Mouse (Mus musculus) liver, embryonic 12.5 days (tissue): ENCODE results near the gene Gm49027. TPM values are rescaled to one million over a fixed set of nuclear protein-coding genes. Genes with fewer than 3 reads are reported as not detected.

ENCODE experiments used
- ATAC-seq: fragments of 200-750 bp; cut with Nextera tagmentation; 2 replicates; pipeline ENCODE4 v1.8.0; 2017; ENCODE audit warnings: moderate number of reproducible peaks, mild to moderate bottlenecking, moderate library complexity
- H3K27ac ChIP-seq: fragments of 300-500 bp; sonication (generic); 2 replicates; pipeline ENCODE4 v1.5.1; 2016; ENCODE audit warnings: mild to moderate bottlenecking
- H3K27me3 ChIP-seq: fragments of 300-500 bp; sonication (generic); replicated peaks from 2 replicates; pipeline ENCODE4 v1.6.1; 2016; ENCODE audit warnings: mild to moderate bottlenecking, moderate library complexity
- H3K36me3 ChIP-seq: fragments of 300-500 bp; sonication (generic); 2 replicates; pipeline ENCODE4 v1.6.1; 2016; ENCODE audit warnings: mild to moderate bottlenecking, moderate library complexity
- H3K4me1 ChIP-seq: fragments of 300-500 bp; sonication (generic); 2 replicates; pipeline ENCODE4 v1.6.1; 2016
- H3K4me2 ChIP-seq: fragments of 300-500 bp; sonication (generic); 2 replicates; pipeline ENCODE4 v1.6.1; 2016; ENCODE audit warnings: mild to moderate bottlenecking, moderate library complexity
- H3K4me3 ChIP-seq: fragments of 300-500 bp; sonication (generic); 2 replicates; pipeline ENCODE4 v1.5.1; 2016; ENCODE audit warnings: mild to moderate bottlenecking, moderate library complexity
- H3K9ac ChIP-seq: fragments of 300-500 bp; sonication (generic); 2 replicates; pipeline ENCODE4 v1.6.1; 2016; ENCODE audit warnings: mild to moderate bottlenecking, moderate library complexity
- H3K9me3 ChIP-seq: fragments of 300-500 bp; sonication (generic); replicated peaks from 2 replicates; pipeline ENCODE4 v1.6.1; 2016; ENCODE audit warnings: mild to moderate bottlenecking, moderate library complexity
- WGBS: fragments of 180-500 bp; shearing (Covaris S2); methylation state at CpG from one replicate; pipeline ENCODE4 v1.1.7; 2016; ENCODE audit not compliant: insufficient replicate concordance; 5-methylcytosine and 5-hydroxymethylcytosine counted together
- polyA plus RNA-seq: library from polyadenylated mRNA; unstranded; fragments of >200 nt; fragmentation: Nextera tagmentation; extraction: Ambion mirVana; gene quantifications from 2 replicates; pipeline ENCODE4 v1.2.1, GENCODE M21; 2016

The Gm49027 gene
- 0.23 and 0.29 TPM in 2 replicates for polyA plus RNA-seq

GRCm38 (mm10) chr5:123525281-123525680 is at the start of gene Gm49027:
Gene Gm49027, minus strand, starts transcription at chr5:123525488.
- H3K27ac ChIP-seq: peak within 1 kb of the TSS; percentile 72
- peak within 1 kb of the TSS; percentile 92 for H3K4me2 ChIP-seq
- peaks cover 38% of the 10 kb centered on the region for H3K4me1 ChIP-seq
- ATAC-seq: no peak
- H3K4me3 ChIP-seq: peak within 1 kb of the TSS; percentile 87
- H3K27me3 ChIP-seq: no peaks in the 10 kb centered on the region
- WGBS: 66% methylated on average over 7 of the region's 7 CpGs
- H3K9me3 ChIP-seq: no peaks in the 10 kb centered on the region
- peaks cover 28% of the 10 kb centered on the region for H3K36me3 ChIP-seq
- H3K9ac ChIP-seq: peak within 1 kb of the TSS; percentile 87

GRCm38 (mm10) chr5:123573362-123573761 is 48.1 kb upstream of the Gm49027 start:
- H3K9ac ChIP-seq: peak overlapping the region; percentile 37; the same call in 1 of the 2 replicates
- WGBS: 49% methylated on average over 8 of the region's 8 CpGs
- peaks cover 25% of the 10 kb centered on the region for H3K36me3 ChIP-seq
- H3K9me3 ChIP-seq: no peaks in the 10 kb centered on the region
- ATAC-seq: 0 out of 2 replicates have a peak, but pooled peaks have one; percentile 19
- H3K27ac ChIP-seq: 0 out of 2 replicates have a peak overlapping the region, but pooled peaks have one; percentile 17
- H3K27me3 ChIP-seq: no peaks in the 10 kb centered on the region
- H3K4me1 ChIP-seq: peaks cover 23% of the 10 kb centered on the region
- peak overlapping the region; percentile 93 for H3K4me2 ChIP-seq
- H3K4me3 ChIP-seq: peak overlapping the region; percentile 94

- 2% methylated on average over 54 of the region's 54 CpGs for WGBS
- H3K27me3 ChIP-seq: no peaks in the 10 kb centered on the region
- peak within 1 kb of the TSS; percentile 94 for H3K4me3 ChIP-seq
- ATAC-seq: peak; percentile 90
- peaks cover 23% of the 10 kb centered on the region for H3K4me1 ChIP-seq
- peaks cover 33% of the 10 kb centered on the region for H3K36me3 ChIP-seq
- H3K4me2 ChIP-seq: peak within 1 kb of the TSS; percentile 93
- peak within 1 kb of the TSS; percentile 75 for H3K27ac ChIP-seq
- H3K9me3 ChIP-seq: no peaks in the 10 kb centered on the region
- H3K9ac ChIP-seq: peak within 1 kb of the TSS; percentile 91
These were observed 47.3 kb upstream of the Gm49027 start, which contains the start of gene Vps33a for GRCm38 (mm10) chr5:123572357-123573186. Gene Vps33a, minus strand, starts transcription at chr5:123573038.

DNA sequence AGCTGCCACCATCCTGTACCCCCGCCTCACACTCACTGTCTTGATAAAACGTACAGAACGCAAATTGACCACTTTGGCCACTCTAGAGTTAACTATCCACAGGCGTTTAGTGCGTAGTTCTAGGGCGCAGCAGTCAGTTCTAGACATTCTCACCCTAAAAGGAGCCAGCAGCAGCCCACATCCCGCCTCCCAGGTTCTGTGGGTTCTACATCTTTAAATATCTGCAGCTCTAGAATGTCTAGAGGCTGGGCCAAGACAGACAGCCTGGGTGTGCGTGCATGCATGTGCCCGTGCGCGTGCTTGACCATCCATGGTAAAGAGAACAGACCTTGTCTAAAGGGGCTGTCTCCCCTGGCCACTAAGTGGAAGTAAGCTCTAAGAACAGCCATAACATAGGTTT is 35.8 kb upstream of the Gm49027 start:
- ATAC-seq: no peak
- no peak overlapping the region for H3K4me2 ChIP-seq
- H3K9ac ChIP-seq: no peak overlapping the region
- 92% methylated on average over 11 of the region's 11 CpGs for WGBS
- H3K9me3 ChIP-seq: no peaks in the 10 kb centered on the region
- H3K4me3 ChIP-seq: no peak overlapping the region
- peaks cover 98% of the 10 kb centered on the region for H3K36me3 ChIP-seq
- peaks cover 5% of the 10 kb centered on the region; the same call in 1 of the 2 replicates for H3K4me1 ChIP-seq
- no peak overlapping the region for H3K27ac ChIP-seq
- no peaks in the 10 kb centered on the region for H3K27me3 ChIP-seq

DNA sequence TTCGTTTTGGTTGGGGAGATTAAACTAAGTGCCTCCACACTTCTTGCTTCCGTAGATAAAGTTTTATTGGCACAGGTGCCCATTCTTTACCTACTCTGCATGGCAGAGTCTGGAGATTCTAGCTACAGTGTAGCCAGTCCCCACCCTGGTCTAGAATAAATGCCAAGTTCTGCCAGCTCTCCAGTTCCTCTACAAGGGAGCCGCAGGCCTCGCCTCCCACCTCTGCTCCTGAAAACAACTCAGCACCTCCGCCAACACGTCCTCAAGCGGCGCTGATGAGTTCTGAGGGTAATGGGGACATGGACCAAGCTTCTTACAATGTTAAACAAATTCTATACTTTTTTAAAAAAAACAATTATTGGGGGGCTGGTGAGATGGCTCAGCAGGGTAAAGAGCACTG is 34.3 kb upstream of the Gm49027 start:
- WGBS: 86% methylated on average over 8 of the region's 8 CpGs
- Histone ChIP-seq H3K4me1 (peaks cover 17% of the 10 kb centered on the region), H3K27me3 (no peaks in the 10 kb centered on the region), H3K4me3 (no peak overlapping the region), H3K9ac (no peak overlapping the region), H3K9me3 (no peaks in the 10 kb centered on the region), H3K4me2 (no peak overlapping the region), H3K36me3 (peaks cover 91% of the 10 kb centered on the region), H3K27ac (no peak overlapping the region)
- no peak for ATAC-seq

GRCm38 (mm10) chr5:123556451-123556850 is 31.2 kb upstream of the Gm49027 start:
- H3K27me3 ChIP-seq: no peaks in the 10 kb centered on the region
- no peak for ATAC-seq
- H3K4me3 ChIP-seq: no peak overlapping the region
- H3K9me3 ChIP-seq: no peaks in the 10 kb centered on the region
- peaks cover 17% of the 10 kb centered on the region for H3K4me1 ChIP-seq
- peaks cover 67% of the 10 kb centered on the region for H3K36me3 ChIP-seq
- peak overlapping the region; percentile 48; the same call in 1 of the 2 replicates for H3K27ac ChIP-seq
- H3K9ac ChIP-seq: no peak overlapping the region
- WGBS: 61% methylated on average over 2 of the region's 2 CpGs
- no peak overlapping the region for H3K4me2 ChIP-seq

- Histone ChIP-seq H3K9me3 (no peaks in the 10 kb centered on the region), H3K9ac (0 out of 2 replicates have a peak overlapping the region, but pooled peaks have one; percentile 3), H3K4me3 (no peak overlapping the region), H3K36me3 (peaks cover 60% of the 10 kb centered on the region), H3K27me3 (no peaks in the 10 kb centered on the region), H3K4me2 (peak overlapping the region; percentile 34), H3K4me1 (peaks cover 17% of the 10 kb centered on the region), H3K27ac (peak overlapping the region; percentile 64; the same call in 1 of the 2 replicates)
- 59% methylated on average over 7 of the region's 7 CpGs for WGBS
- ATAC-seq: peak; percentile 96
These were observed 30.4 kb upstream of the Gm49027 start for GRCm38 (mm10) chr5:123555693-123556092.

DNA sequence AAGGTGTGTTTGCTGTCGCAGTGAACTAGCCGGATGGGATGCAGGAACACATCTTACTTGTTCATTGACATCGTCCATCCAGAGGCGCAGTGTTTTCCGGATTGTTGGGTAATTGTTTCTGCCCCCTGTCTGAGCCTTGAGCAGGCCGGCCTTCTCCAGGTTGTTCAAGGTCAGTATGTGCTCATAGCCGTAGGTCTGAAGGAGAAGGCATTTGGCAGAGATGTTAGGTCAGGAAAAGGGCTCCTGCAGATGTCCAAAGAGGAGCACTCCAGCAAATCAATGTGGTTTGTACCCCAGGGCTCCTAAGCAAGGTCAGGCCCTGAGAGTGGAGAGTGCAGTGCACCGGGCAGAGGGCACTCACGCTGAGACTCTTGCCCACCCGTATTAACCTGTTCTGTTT is 8.5 kb upstream of the Gm49027 start:
- Histone ChIP-seq H3K4me3 (no peak overlapping the region), H3K27me3 (no peaks in the 10 kb centered on the region), H3K9ac (no peak overlapping the region), H3K4me1 (no peaks in the 10 kb centered on the region), H3K4me2 (no peak overlapping the region), H3K9me3 (no peaks in the 10 kb centered on the region), H3K27ac (no peak overlapping the region), H3K36me3 (peaks cover 85% of the 10 kb centered on the region)
- 85% methylated on average over 10 of the region's 10 CpGs for WGBS
- ATAC-seq: no peak

GRCm38 (mm10) chr5:123530056-123530455 is 4.8 kb upstream of the Gm49027 start:
- peaks cover 70% of the 10 kb centered on the region for H3K36me3 ChIP-seq
- no peak overlapping the region for H3K4me3 ChIP-seq
- H3K9me3 ChIP-seq: no peaks in the 10 kb centered on the region
- no peak overlapping the region for H3K4me2 ChIP-seq
- no peak for ATAC-seq
- peaks cover 7% of the 10 kb centered on the region for H3K4me1 ChIP-seq
- no peak overlapping the region for H3K27ac ChIP-seq
- 79% methylated on average over 8 of the region's 8 CpGs for WGBS
- H3K9ac ChIP-seq: no peak overlapping the region
- no peaks in the 10 kb centered on the region for H3K27me3 ChIP-seq

DNA sequence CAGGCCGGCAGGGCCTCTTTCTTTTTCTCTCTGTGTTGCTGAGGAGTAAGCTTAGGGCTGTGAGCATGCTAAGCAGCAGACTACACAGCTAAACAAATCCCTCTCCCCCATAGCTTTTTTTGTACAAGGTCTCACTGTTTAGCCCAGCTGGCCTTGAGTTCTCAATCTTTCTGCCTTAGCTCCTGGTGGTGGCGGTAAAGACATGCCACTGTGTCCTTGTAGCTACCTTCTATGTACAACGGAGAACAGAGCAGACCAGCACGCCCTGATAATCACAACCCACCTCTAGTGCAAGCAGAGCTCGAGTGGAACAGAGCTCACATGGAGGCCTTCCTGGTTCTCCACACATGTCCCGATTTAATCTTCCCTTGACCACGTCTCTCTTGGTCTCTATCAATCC is 3.4 kb upstream of the Gm49027 start:
- Histone ChIP-seq H3K9me3 (no peaks in the 10 kb centered on the region), H3K4me3 (no peak overlapping the region), H3K4me2 (no peak overlapping the region), H3K27ac (no peak overlapping the region), H3K27me3 (no peaks in the 10 kb centered on the region), H3K36me3 (peaks cover 57% of the 10 kb centered on the region), H3K4me1 (peaks cover 15% of the 10 kb centered on the region), H3K9ac (no peak overlapping the region)
- 72% methylated on average over 7 of the region's 7 CpGs for WGBS
- no peak for ATAC-seq

DNA sequence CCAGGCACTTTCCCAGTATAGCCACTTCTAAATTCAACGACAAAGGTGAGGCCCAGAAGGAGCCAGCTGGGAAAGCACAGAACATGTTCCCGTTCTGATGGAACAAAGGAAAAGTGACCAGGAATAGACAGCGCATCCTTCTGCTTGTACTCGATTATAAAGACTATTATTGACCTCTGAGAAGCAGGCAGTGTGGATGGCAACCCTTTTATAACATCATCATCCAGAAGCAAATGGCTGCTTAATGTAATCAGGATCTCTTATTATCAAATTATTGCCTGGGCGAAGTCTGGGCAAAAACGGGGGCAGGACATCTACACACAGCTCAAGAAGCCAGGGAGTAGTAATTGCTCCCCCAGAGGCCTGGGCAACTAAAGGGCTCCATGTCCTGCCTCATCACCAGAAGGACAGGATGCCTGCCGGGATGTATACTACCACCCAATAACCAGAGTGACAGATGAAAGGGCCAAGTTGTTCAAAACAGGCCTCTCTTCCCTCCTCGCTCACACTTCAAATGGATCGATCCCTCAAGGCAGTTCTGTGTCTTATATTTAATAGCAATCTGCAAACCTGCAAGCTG is 718 bp upstream of the Gm49027 start:
- ATAC-seq: no peak
- no peak overlapping the region for H3K4me2 ChIP-seq
- no peak overlapping the region for H3K4me3 ChIP-seq
- WGBS: 76% methylated on average over 9 of the region's 9 CpGs
- no peak overlapping the region for H3K9ac ChIP-seq
- peaks cover 31% of the 10 kb centered on the region for H3K36me3 ChIP-seq
- no peaks in the 10 kb centered on the region for H3K27me3 ChIP-seq
- no peaks in the 10 kb centered on the region for H3K9me3 ChIP-seq
- H3K4me1 ChIP-seq: peaks cover 38% of the 10 kb centered on the region
- H3K27ac ChIP-seq: no peak overlapping the region

- WGBS: 2% methylated on average over 26 of the region's 27 CpGs
- Histone ChIP-seq H3K9ac (peak overlapping the region; percentile 87), H3K27ac (peak overlapping the region; percentile 72), H3K27me3 (no peaks in the 10 kb centered on the region), H3K4me1 (peaks cover 38% of the 10 kb centered on the region), H3K9me3 (no peaks in the 10 kb centered on the region), H3K36me3 (peaks cover 25% of the 10 kb centered on the region), H3K4me2 (peak overlapping the region; percentile 92), H3K4me3 (peak overlapping the region; percentile 87)
- peak; percentile 94 for ATAC-seq
These were observed 916 bp downstream of the Gm49027 start for GRCm38 (mm10) chr5:123524393-123524750.
